Mouse (Mus musculus): ENCODE data around the gene Gmppa. TPM values are rescaled to one million over a fixed set of nuclear protein-coding genes. Genes with fewer than 3 reads are reported as not detected.

Gene Gmppa
- total RNA-seq, 2 experiments from 2014 or later = 65.0 to 69.4 TPM

DNA sequence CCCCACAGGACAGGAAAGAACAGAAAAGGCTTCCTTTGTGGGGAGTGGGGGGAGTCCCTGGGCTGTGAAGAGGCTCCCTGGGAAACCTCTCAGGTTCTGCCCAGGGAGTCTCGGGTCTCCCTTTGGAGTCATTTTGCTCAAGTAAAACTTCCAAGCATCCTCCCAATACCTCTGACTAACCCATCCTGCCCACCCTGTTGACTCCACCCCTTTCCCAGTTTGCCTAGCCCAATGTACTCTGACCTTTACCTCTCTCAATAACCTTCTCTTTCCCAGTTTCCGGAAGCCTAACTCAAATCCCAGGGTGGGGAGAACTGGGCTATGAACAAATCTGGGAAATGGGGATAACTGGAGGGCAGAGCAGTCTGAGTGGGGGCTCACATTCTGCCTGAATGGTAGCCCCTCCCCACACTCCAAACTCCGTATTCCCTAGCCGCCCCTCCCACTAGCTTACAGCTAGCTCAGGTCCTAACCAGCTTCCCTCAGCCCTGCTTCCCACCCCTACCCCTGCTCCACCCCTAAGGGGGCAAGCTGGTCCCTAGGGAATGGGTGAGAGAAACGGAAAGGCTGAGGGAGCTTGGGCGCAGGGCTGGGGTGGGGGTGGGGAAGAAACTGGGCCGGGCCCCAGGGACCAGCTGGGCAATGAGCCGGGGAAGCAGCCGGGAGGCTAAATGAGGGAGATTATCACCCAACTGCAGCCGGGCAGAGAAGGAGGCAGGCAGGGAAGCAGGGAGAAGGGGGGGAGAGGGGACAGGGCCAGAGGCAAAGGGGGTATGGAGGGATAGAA is 11.7 kb downstream of the Gmppa start:
- intact Hi-C loops (cut with DNase I) = no loop called here
- TF ChIP-seq CTCF (IDR thresholded peaks at IDR 0.05) = no peak
- no peak for DNase-seq (ENCODE audit: extremely low spot score in 1 of 2, low spot score in 2 of 2)
- Histone ChIP-seq H3K27ac (no peak overlapping the region), H3K4me3 (no peak overlapping the region)

GRCm38 (mm10) chr1:75448052-75448431 is 12.3 kb downstream of the Gmppa start:
- Histone ChIP-seq H3K27ac (no peak overlapping the region), H3K4me3 (no peak overlapping the region)
- no peak for TF ChIP-seq CTCF (IDR thresholded peaks at IDR 0.05)
- intact Hi-C loops (cut with DNase I) = no loop called here
- DNase-seq (ENCODE audit: extremely low spot score in 1 of 2, low spot score in 2 of 2) = no peak

DNA sequence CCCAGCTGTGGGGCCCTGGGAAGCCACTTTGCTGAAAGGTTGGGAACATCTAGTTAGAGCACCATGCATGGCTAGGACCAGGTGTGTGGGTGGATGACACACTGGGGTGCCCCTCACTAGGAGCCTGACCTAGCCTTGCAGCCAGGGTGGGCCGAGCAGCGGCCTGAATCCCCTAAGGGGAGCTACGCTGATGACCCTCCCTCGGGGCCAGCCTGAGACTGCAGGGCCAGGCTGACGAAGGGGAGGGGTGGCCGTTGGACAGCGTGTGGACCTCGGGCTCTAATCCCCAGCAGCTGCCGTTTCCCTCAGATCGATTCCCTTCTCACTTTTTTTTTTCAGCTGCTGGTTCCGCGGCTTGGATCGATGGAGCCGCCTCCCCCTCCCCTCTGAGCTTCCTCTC is 13.2 kb downstream of the Gmppa start:
- Histone ChIP-seq H3K27ac (no peak overlapping the region), H3K4me3 (no peak overlapping the region)
- TF ChIP-seq CTCF (IDR thresholded peaks at IDR 0.05) = no peak
- DNase-seq (ENCODE audit: extremely low spot score in 1 of 2, low spot score in 2 of 2) = no peak
- intact Hi-C loops (cut with DNase I) = no loop called here

DNA sequence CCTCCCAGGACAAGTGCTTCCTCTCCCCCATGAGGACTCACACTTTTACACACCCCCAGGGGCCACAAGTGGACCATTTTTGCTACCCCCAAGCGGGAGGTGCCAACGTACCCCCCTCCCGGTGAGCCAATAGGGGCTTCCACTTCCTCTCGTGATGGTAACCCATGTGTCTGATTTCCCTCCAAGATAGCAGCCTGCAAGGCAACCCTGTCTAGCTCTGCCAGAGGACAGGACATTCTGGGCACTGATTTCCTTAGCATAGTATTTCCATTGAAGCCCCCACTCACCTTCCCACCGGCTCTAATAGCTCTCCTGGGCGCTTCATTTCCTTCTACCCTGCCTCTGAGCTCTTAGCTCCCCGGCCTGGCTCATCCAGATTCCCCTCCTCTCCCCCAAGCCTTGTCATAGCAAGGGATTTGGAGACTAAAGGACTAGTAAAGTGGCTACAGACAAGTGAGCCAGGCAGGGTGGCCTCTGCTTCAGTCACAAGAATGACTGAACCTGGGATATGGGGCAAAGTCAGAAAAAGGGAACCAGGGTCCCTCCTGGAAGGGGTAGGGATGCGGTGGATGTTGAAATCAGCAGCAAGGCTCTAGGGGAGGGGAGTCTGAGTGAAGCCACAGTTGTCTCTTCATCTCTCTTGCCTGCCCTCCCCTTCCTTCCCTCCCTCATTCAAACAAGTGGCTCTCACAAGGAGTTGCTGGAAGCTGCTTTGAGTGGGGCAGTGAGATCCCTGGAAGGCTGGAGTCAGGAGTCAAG is 13.8 kb downstream of the Gmppa start:
- Histone ChIP-seq H3K27ac (no peak overlapping the region), H3K4me3 (peak overlapping the region; percentile 38; the same call in 1 of the 2 replicates)
- DNase-seq (ENCODE audit: extremely low spot score in 1 of 2, low spot score in 2 of 2) = no peak
- intact Hi-C loops (cut with DNase I) = no loop called here
- no peak for TF ChIP-seq CTCF (IDR thresholded peaks at IDR 0.05)

DNA sequence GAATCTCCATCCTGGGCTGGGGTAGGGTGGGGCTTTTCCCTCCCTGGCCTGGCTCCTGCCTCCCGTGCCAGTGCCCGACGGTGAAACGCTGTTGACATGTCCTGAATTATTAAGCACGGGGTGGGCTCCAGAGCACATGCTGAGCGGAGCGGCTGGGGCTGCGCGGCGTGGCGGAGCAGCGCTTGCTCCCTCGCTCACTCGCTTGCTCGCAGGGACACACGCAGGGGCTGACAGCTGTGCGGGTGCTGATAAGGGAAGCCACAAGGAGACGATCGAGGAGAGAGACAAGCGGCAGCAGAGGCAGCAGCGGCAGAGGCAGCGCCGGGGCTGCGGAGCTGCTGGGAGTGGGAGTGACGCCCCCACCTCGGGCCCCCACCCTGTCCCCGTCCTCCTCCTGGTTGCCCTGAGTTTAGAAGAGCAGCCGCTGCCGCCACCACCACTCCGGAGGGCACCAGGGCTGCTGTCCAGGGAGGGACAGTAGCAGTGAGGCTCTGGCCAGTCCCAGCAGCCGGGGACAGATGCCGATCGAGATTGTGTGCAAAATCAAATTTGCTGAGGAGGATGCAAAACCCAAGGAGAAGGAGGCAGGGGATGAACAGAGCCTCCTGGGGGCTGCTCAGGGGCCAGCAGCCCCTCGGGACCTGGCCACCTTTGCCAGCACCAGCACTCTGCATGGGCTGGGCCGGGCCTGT is 14.7 kb downstream of the Gmppa start, which contains the start of gene Asic4:
Gene Asic4 (plus strand): TSS at position 123 of the 692 bp plus-strand sequence.
- peak within 1 kb of the TSS; percentile 40; the same call in 1 of the 2 replicates for H3K27ac ChIP-seq

DNA sequence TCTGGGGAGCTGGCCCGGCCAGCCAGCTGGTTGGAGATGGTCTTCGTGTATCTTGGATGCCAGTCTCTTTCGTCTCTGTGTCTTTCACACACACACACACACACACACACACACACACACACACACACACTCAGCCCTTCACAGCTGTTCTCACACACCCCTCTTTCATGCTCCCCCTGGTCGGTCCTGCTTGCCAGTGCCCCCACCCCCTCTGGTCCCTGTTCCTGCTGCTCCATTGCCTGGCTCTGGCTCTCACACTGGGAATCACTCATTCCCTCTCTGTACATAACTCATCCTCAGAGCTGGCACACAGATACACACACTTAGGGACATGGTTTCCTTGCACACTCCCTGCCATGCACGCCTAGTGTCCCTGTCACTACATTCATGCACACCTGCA is 16.2 kb downstream of the Gmppa start:
- no peak overlapping the region for H3K27ac ChIP-seq
- H3K4me3 ChIP-seq = no peak overlapping the region
- DNase-seq (ENCODE audit: extremely low spot score in 1 of 2, low spot score in 2 of 2) = no peak
- intact Hi-C loops (cut with DNase I) = no loop called here
- TF ChIP-seq CTCF (IDR thresholded peaks at IDR 0.05) = no peak

More for the DNA sequence above, 14.7 kb downstream of the Gmppa start, which contains the start of gene Asic4:
- DNase-seq (ENCODE audit: extremely low spot score in 1 of 2, low spot score in 2 of 2) = no peak
- H3K4me3 ChIP-seq = peak within 1 kb of the TSS; percentile 38
- intact Hi-C loops (cut with DNase I) = no loop called here
- TF ChIP-seq CTCF (IDR thresholded peaks at IDR 0.05) = no peak

DNA sequence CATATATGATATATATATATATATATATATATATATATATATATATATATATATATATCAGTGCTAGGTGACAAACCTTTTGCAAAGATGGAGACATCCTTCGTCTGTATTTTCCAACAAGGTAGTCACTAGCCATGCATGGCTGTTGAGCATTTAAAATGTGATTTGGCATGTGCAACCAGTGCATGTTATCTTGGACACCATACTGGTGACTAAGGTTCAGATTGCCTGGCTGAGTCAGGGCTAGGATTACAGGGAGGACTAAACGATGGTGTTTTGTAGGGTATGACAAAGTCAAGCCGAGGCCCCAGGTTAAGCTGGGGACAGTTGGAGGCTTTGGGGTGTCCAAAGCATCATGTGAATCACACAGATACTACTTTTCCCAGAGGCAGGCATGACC is 19.7 kb downstream of the Gmppa start:
- H3K27ac ChIP-seq = no peak overlapping the region
- no peak for TF ChIP-seq CTCF (IDR thresholded peaks at IDR 0.05)
- DNase-seq (ENCODE audit: extremely low spot score in 1 of 2, low spot score in 2 of 2) = no peak
- no peak overlapping the region for H3K4me3 ChIP-seq
- intact Hi-C loops (cut with DNase I) = no loop called here

DNA sequence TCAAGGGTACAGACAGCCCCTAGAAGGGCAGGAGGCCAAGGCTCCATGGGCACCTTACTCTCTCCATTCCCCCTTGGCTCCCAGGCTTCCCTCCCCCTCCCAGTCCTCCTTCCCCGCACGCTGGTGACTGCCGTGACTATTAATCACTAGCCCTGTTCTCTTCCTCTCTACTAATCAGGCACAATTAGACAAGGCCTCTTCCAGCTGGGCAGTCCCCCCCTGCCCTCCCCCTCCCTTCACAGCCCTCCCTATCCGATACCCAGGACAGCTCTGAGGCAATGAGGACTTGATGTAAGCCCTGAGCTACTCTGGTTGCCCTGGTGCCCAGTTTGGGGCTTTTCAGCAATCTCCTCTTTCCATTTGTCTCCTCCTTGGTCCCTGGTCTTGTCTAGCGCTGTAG is 20.2 kb downstream of the Gmppa start:
- intact Hi-C loops (cut with DNase I) = no loop called here
- Histone ChIP-seq H3K27ac (no peak overlapping the region), H3K4me3 (no peak overlapping the region)
- no peak for TF ChIP-seq CTCF (IDR thresholded peaks at IDR 0.05)
- no peak for DNase-seq (ENCODE audit: extremely low spot score in 1 of 2, low spot score in 2 of 2)

GRCm38 (mm10) chr1:75456746-75457564 is 21.2 kb downstream of the Gmppa start:
- DNase-seq (ENCODE audit: extremely low spot score in 1 of 2, low spot score in 2 of 2) = no peak
- intact Hi-C loops (cut with DNase I) = no loop called here
- H3K4me3 ChIP-seq = no peak overlapping the region
- peak; percentile 50 for TF ChIP-seq CTCF (IDR thresholded peaks at IDR 0.05)
- no peak overlapping the region for H3K27ac ChIP-seq

DNA sequence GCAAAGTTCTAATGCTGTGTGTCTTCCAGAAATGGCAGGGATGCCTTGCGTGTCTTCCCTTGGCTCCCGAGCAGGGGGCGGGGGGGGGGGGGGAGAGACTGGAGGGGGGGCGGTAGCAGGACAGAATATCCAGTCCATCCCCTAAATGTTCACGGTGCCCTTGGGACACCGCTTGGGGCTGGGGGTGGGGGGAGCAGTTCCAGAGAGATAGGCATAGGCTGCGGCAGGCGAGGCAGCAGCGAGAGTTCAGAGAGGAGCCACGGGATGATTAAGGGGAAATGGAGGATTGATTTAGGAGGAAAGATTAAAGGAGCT is 21.9 kb downstream of the Gmppa start:
- no peak for DNase-seq (ENCODE audit: extremely low spot score in 1 of 2, low spot score in 2 of 2)
- H3K27ac ChIP-seq = peak overlapping the region; percentile 88
- no peak overlapping the region for H3K4me3 ChIP-seq
- intact Hi-C loops (cut with DNase I) = loop anchor here (2.0 kb wide), 1 partner anchor 13 kb away; no protein-coding TSS in a partner anchor
- no peak for TF ChIP-seq CTCF (IDR thresholded peaks at IDR 0.05)

All from left cerebral cortex, adult 2 months (tissue).